Mouse (Mus musculus) neural tube, embryonic 11.5 days (tissue): ENCODE data around the gene Taco1. TPM values are rescaled to one million over a fixed set of nuclear protein-coding genes. Genes with fewer than 3 reads are reported as not detected.

Source experiments
- ATAC-seq: fragments of 200-750 bp; cut with Nextera tagmentation; 2 replicates; pipeline ENCODE4 v1.8.0; 2017; ENCODE audit warnings: moderate number of reproducible peaks, mild to moderate bottlenecking, moderate TSS enrichment, moderate library complexity; ENCODE audit not compliant: insufficient read depth, low FRiP score, low TSS enrichment
- DNase-seq: peaks from one replicate; pipeline ENCODE4 v3.0.0-alpha.2; 2015; ENCODE audit warnings: low spot score
- H3K27ac ChIP-seq: fragments of 300-500 bp; sonication (generic); 2 replicates; pipeline ENCODE4 v1.5.1; 2014; ENCODE audit warnings: low read depth, mild to moderate bottlenecking, low read length
- H3K27me3 ChIP-seq: fragments of 300-500 bp; sonication (generic); 2 replicates; pipeline ENCODE4 v1.6.1; 2014; ENCODE audit warnings: mild to moderate bottlenecking, low read length, mixed read lengths; ENCODE audit not compliant: control insufficient read depth, insufficient read depth
- H3K36me3 ChIP-seq: fragments of 300-500 bp; sonication (generic); 2 replicates; pipeline ENCODE4 v1.6.1; 2014; ENCODE audit warnings: mild to moderate bottlenecking, low read length, moderate library complexity, mixed read lengths; ENCODE audit not compliant: control insufficient read depth, insufficient read depth
- H3K4me1 ChIP-seq: fragments of 300-500 bp; sonication (generic); 2 replicates; pipeline ENCODE4 v1.6.1; 2014; ENCODE audit warnings: low read length, mixed read lengths; ENCODE audit not compliant: control insufficient read depth, insufficient read depth
- H3K4me2 ChIP-seq: fragments of 300-500 bp; sonication (generic); 2 replicates; pipeline ENCODE4 v1.6.1; 2014; ENCODE audit warnings: low read depth, mild to moderate bottlenecking, moderate library complexity
- H3K4me3 ChIP-seq: fragments of 300-500 bp; sonication (generic); 2 replicates; pipeline ENCODE4 v1.5.1; 2014; ENCODE audit warnings: low read depth, low read length
- H3K9ac ChIP-seq: fragments of 300-500 bp; sonication (generic); 2 replicates; pipeline ENCODE4 v1.6.1; 2014; ENCODE audit warnings: mild to moderate bottlenecking, low read length
- H3K9me3 ChIP-seq: fragments of 300-500 bp; sonication (generic); 2 replicates; pipeline ENCODE4 v1.6.1; 2016; ENCODE audit warnings: low read length; ENCODE audit not compliant: control insufficient read depth
- WGBS: fragments of 180-500 bp; shearing (Covaris S2); extraction: QIAGEN DNeasy Blood & Tissue Kit; methylation state at CpG from one replicate; pipeline ENCODE4 v1.1.7; 2014; 5-methylcytosine and 5-hydroxymethylcytosine counted together
- polyA plus RNA-seq: library from polyadenylated mRNA; unstranded; fragments of >200 nt; fragmentation: Nextera tagmentation; extraction: Ambion mirVana; gene quantifications from 2 replicates; pipeline ENCODE4 v1.2.1, GENCODE M21; 2014

Taco1 gene
- polyA plus RNA-seq, 1 experiment from 2014 or later = 7.9 TPM

DNA sequence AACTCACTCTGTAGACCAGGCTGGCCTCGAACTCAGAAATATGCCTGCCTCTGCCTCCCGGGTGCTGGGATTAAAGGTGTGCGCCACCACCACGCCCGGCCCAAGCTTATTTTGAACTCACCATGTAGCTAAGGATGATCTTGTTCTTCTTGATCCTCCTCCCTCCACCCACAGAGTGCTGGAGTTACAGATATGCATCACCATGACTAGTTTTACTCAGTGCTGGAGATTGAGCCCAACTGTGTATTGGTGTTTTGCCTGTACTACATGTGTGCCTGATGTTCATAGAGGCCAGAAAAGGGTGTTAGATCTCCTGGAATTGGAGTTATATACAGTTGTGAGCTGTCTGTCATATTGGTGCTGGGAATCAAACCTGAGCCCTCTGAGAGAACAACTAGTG, 56.4 kb downstream of the Taco1 start:
- Histone ChIP-seq H3K4me3 (no peak overlapping the region), H3K4me2 (no peak overlapping the region), H3K4me1 (no peaks in the 10 kb centered on the region), H3K9ac (no peak overlapping the region), H3K9me3 (no peaks in the 10 kb centered on the region), H3K27me3 (no peaks in the 10 kb centered on the region), H3K27ac (no peak overlapping the region), H3K36me3 (peaks cover 2% of the 10 kb centered on the region; the same call in 1 of the 2 replicates)
- DNase-seq = no peak
- ATAC-seq = no peak
- 89% methylated on average over 5 of the region's 5 CpGs for WGBS

DNA sequence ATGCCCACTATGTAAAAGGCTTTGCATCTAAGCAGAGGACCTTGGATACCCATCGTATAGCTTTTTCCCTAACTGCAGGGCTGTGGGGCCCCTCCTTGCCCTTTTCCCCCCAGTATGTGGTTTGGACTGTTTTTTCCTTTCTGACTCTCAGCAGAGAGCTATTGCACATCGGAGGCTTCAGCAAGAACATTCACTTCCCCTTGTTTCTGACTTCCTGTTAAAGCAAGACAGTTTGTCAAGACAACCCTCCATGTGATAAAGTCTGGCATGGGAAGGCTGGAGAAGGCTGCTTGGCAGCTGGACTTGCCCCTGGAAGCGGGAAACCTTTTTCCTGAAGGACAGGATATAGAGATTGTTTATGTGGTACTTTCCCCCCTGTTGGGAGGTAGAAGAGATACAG, 56.9 kb downstream of the Taco1 start:
- 88% methylated on average over 3 of the region's 3 CpGs for WGBS
- H3K27ac ChIP-seq = no peak overlapping the region
- no peak for DNase-seq
- H3K4me1 ChIP-seq = no peaks in the 10 kb centered on the region
- no peak overlapping the region for H3K4me3 ChIP-seq
- H3K9me3 ChIP-seq = no peaks in the 10 kb centered on the region
- no peak overlapping the region for H3K9ac ChIP-seq
- no peak for ATAC-seq
- peaks cover 2% of the 10 kb centered on the region; the same call in 1 of the 2 replicates for H3K36me3 ChIP-seq
- no peak overlapping the region for H3K4me2 ChIP-seq
- no peaks in the 10 kb centered on the region for H3K27me3 ChIP-seq

Other genes with a start within 250 kb of the Taco1 start
- 11.2 and 14.0 TPM in 2 replicates for gene Cyb561, start 112.7 kb upstream of the Taco1 start, polyA plus RNA-seq
- 0.44 and 0.51 TPM in 2 replicates for gene Ace, start 98.1 kb upstream of the Taco1 start, polyA plus RNA-seq
- not detected in 2 replicates for gene Ace3, start 71.4 kb upstream of the Taco1 start, polyA plus RNA-seq
- 0.58 and 0.65 TPM in 2 replicates for gene Kcnh6, start 57.9 kb upstream of the Taco1 start, polyA plus RNA-seq
- gene Dcaf7, start 29.2 kb upstream of the Taco1 start, polyA plus RNA-seq = 94.6 and 100 TPM in 2 replicates
- gene Map3k3, start 18.6 kb downstream of the Taco1 start, polyA plus RNA-seq = 19.5 and 20.8 TPM in 2 replicates
- not detected in 2 replicates for gene Gm10840, start 94.8 kb downstream of the Taco1 start, polyA plus RNA-seq
- gene Limd2, start 94.8 kb downstream of the Taco1 start, polyA plus RNA-seq = 295 and 337 TPM in 2 replicates
- gene Strada, start 136.1 kb downstream of the Taco1 start, polyA plus RNA-seq = 40.6 and 43.1 TPM in 2 replicates
- gene Ccdc47, start 150.3 kb downstream of the Taco1 start, polyA plus RNA-seq = 63.1 and 73.4 TPM in 2 replicates
- 102 and 106 TPM in 2 replicates for gene Ddx42, start 150.9 kb downstream of the Taco1 start, polyA plus RNA-seq
- 64.5 and 66.9 TPM in 2 replicates for gene Ftsj3, start 190.0 kb downstream of the Taco1 start, polyA plus RNA-seq
- gene Psmc5, start 190.1 kb downstream of the Taco1 start, polyA plus RNA-seq = 414 and 431 TPM in 2 replicates
- gene Smarcd2, start 206.9 kb downstream of the Taco1 start, polyA plus RNA-seq = 42.0 and 44.4 TPM in 2 replicates
- 0.14 and 0.21 TPM in 2 replicates for gene Tcam1, start 210.6 kb downstream of the Taco1 start, polyA plus RNA-seq
- not detected in 2 replicates for gene Gh, start 235.8 kb downstream of the Taco1 start, polyA plus RNA-seq
- 1.7 and 2.8 TPM in 2 replicates for gene Cd79b, start 248.7 kb downstream of the Taco1 start, polyA plus RNA-seq